Mouse (Mus musculus): ENCODE results near the gene Tmed8. TPM values are rescaled to one million over a fixed set of nuclear protein-coding genes. Genes with fewer than 3 reads are reported as not detected.

Gene Tmed8
- polyA plus RNA-seq, 1 experiment from 2014 or later = 4.9 TPM

GRCm38 (mm10) chr12:87148136-87148535, 52.1 kb downstream of the Tmed8 start:
- Histone ChIP-seq H3K27ac (ENCODE audit: low read depth, low read length) (peak overlapping the region; percentile 86), H3K36me3 (ENCODE audit: control insufficient read depth, insufficient read depth, low read length) (no peaks in the 10 kb centered on the region; the same call in 1 of the 2 replicates), H3K9me3 (ENCODE audit: control insufficient read depth, low read length) (peaks cover 2% of the 10 kb centered on the region; the same call in 1 of the 2 replicates), H3K4me3 (ENCODE audit: low read depth, low read length) (peak overlapping the region; percentile 86), H3K4me1 (replicated peaks; ENCODE audit: control insufficient read depth, insufficient read depth, low read length) (peaks cover 3% of the 10 kb centered on the region; the same call in 1 of the 2 replicates), H3K27me3 (ENCODE audit: control insufficient read depth, insufficient read depth, low read length) (no peaks in the 10 kb centered on the region), H3K4me2 (ENCODE audit: low read depth, low read length, severe bottlenecking) (peak overlapping the region; percentile 62), H3K9ac (ENCODE audit: low read length) (peak overlapping the region; percentile 63)
- DNase-seq (ENCODE audit: low spot score) (no peak), ATAC-seq (replicated peaks; ENCODE audit: low FRiP score) (no peak)
- 20% methylated on average over 15 of the region's 15 CpGs for WGBS

GRCm38 (mm10) chr12:87147395-87148089, 52.7 kb downstream of the Tmed8 start, which contains the start of gene Pomt2:
Pomt2 (minus strand) TSS chr12:87147968.
- Histone ChIP-seq H3K9me3 (ENCODE audit: control insufficient read depth, low read length) (peaks cover 2% of the 10 kb centered on the region; the same call in 1 of the 2 replicates), H3K4me1 (replicated peaks; ENCODE audit: control insufficient read depth, insufficient read depth, low read length) (peaks cover 3% of the 10 kb centered on the region; the same call in 1 of the 2 replicates), H3K4me3 (ENCODE audit: low read depth, low read length) (peak within 1 kb of the TSS; percentile 86), H3K4me2 (ENCODE audit: low read depth, low read length, severe bottlenecking) (peak within 1 kb of the TSS; percentile 62), H3K36me3 (ENCODE audit: control insufficient read depth, insufficient read depth, low read length) (no peaks in the 10 kb centered on the region; the same call in 1 of the 2 replicates), H3K9ac (ENCODE audit: low read length) (peak within 1 kb of the TSS; percentile 63), H3K27ac (ENCODE audit: low read depth, low read length) (peak within 1 kb of the TSS; percentile 86), H3K27me3 (ENCODE audit: control insufficient read depth, insufficient read depth, low read length) (no peaks in the 10 kb centered on the region)
- WGBS = 0% methylated on average over 61 of the region's 61 CpGs
- peak; percentile 97 for ATAC-seq (replicated peaks; ENCODE audit: low FRiP score)
- DNase-seq (ENCODE audit: low spot score) = peak; percentile 96

- Histone ChIP-seq H3K4me2 (ENCODE audit: low read depth, low read length, severe bottlenecking) (peak within 1 kb of the TSS; percentile 62), H3K36me3 (ENCODE audit: control insufficient read depth, insufficient read depth, low read length) (no peaks in the 10 kb centered on the region; the same call in 1 of the 2 replicates), H3K27ac (ENCODE audit: low read depth, low read length) (peak within 1 kb of the TSS; percentile 86), H3K4me1 (replicated peaks; ENCODE audit: control insufficient read depth, insufficient read depth, low read length) (peaks cover 3% of the 10 kb centered on the region; the same call in 1 of the 2 replicates), H3K9ac (ENCODE audit: low read length) (peak within 1 kb of the TSS; percentile 63), H3K9me3 (ENCODE audit: control insufficient read depth, low read length) (peaks cover 2% of the 10 kb centered on the region; the same call in 1 of the 2 replicates), H3K4me3 (ENCODE audit: low read depth, low read length) (peak within 1 kb of the TSS; percentile 86), H3K27me3 (ENCODE audit: control insufficient read depth, insufficient read depth, low read length) (no peaks in the 10 kb centered on the region)
- under 1% methylated on average over 27 of the region's 27 CpGs for WGBS
- ATAC-seq (replicated peaks; ENCODE audit: low FRiP score) (peak; percentile 89), DNase-seq (ENCODE audit: low spot score) (peak; percentile 93)
Observed at GRCm38 (mm10) chr12:87146966-87147365, 53.3 kb downstream of the Tmed8 start, which contains the start of gene Gstz1. Gstz1 (plus strand) TSS chr12:87147165.

- Histone ChIP-seq H3K36me3 (ENCODE audit: control insufficient read depth, insufficient read depth, low read length) (no peaks in the 10 kb centered on the region), H3K9ac (ENCODE audit: low read length) (no peak overlapping the region), H3K4me2 (ENCODE audit: low read depth, low read length, severe bottlenecking) (no peak overlapping the region), H3K9me3 (ENCODE audit: control insufficient read depth, low read length) (no peaks in the 10 kb centered on the region), H3K27ac (ENCODE audit: low read depth, low read length) (no peak overlapping the region), H3K4me1 (replicated peaks; ENCODE audit: control insufficient read depth, insufficient read depth, low read length) (no peaks in the 10 kb centered on the region), H3K4me3 (ENCODE audit: low read depth, low read length) (no peak overlapping the region), H3K27me3 (ENCODE audit: control insufficient read depth, insufficient read depth, low read length) (no peaks in the 10 kb centered on the region)
- DNase-seq (ENCODE audit: low spot score) (no peak), ATAC-seq (replicated peaks; ENCODE audit: low FRiP score) (no peak)
- WGBS = 73% methylated on average over 2 of the region's 2 CpGs
Observed at GRCm38 (mm10) chr12:87142156-87142555, 58.1 kb downstream of the Tmed8 start.

GRCm38 (mm10) chr12:87138768-87139167, 61.5 kb downstream of the Tmed8 start:
- H3K27ac ChIP-seq (ENCODE audit: low read depth, low read length) = no peak overlapping the region
- DNase-seq (ENCODE audit: low spot score) (no peak), ATAC-seq (replicated peaks; ENCODE audit: low FRiP score) (no peak)
- no peaks in the 10 kb centered on the region for H3K4me1 ChIP-seq (replicated peaks; ENCODE audit: control insufficient read depth, insufficient read depth, low read length)
- H3K36me3 ChIP-seq (ENCODE audit: control insufficient read depth, insufficient read depth, low read length) = no peaks in the 10 kb centered on the region
- no peak overlapping the region for H3K4me3 ChIP-seq (ENCODE audit: low read depth, low read length)
- no peaks in the 10 kb centered on the region for H3K27me3 ChIP-seq (ENCODE audit: control insufficient read depth, insufficient read depth, low read length)
- no peak overlapping the region for H3K9ac ChIP-seq (ENCODE audit: low read length)
- no peaks in the 10 kb centered on the region for H3K9me3 ChIP-seq (ENCODE audit: control insufficient read depth, low read length)
- no peak overlapping the region for H3K4me2 ChIP-seq (ENCODE audit: low read depth, low read length, severe bottlenecking)
- WGBS = 58% methylated on average over 2 of the region's 2 CpGs

GRCm38 (mm10) chr12:87138342-87138701, 61.9 kb downstream of the Tmed8 start:
- WGBS = 77% methylated on average over 2 of the region's 2 CpGs
- DNase-seq (ENCODE audit: low spot score) (no peak), ATAC-seq (replicated peaks; ENCODE audit: low FRiP score) (0 out of 2 replicates have a peak, but pooled peaks have one; percentile 39)
- Histone ChIP-seq H3K9me3 (ENCODE audit: control insufficient read depth, low read length) (no peaks in the 10 kb centered on the region), H3K4me2 (ENCODE audit: low read depth, low read length, severe bottlenecking) (no peak overlapping the region), H3K4me1 (replicated peaks; ENCODE audit: control insufficient read depth, insufficient read depth, low read length) (no peaks in the 10 kb centered on the region), H3K9ac (ENCODE audit: low read length) (no peak overlapping the region), H3K36me3 (ENCODE audit: control insufficient read depth, insufficient read depth, low read length) (no peaks in the 10 kb centered on the region), H3K27me3 (ENCODE audit: control insufficient read depth, insufficient read depth, low read length) (no peaks in the 10 kb centered on the region), H3K27ac (ENCODE audit: low read depth, low read length) (no peak overlapping the region), H3K4me3 (ENCODE audit: low read depth, low read length) (no peak overlapping the region)

GRCm38 (mm10) chr12:87137439-87138341, 62.6 kb downstream of the Tmed8 start:
- Histone ChIP-seq H3K9me3 (ENCODE audit: control insufficient read depth, low read length) (no peaks in the 10 kb centered on the region), H3K4me2 (ENCODE audit: low read depth, low read length, severe bottlenecking) (no peak overlapping the region), H3K9ac (ENCODE audit: low read length) (no peak overlapping the region), H3K27ac (ENCODE audit: low read depth, low read length) (peak overlapping the region; percentile 9; the same call in 1 of the 2 replicates), H3K4me3 (ENCODE audit: low read depth, low read length) (no peak overlapping the region), H3K4me1 (replicated peaks; ENCODE audit: control insufficient read depth, insufficient read depth, low read length) (no peaks in the 10 kb centered on the region), H3K27me3 (ENCODE audit: control insufficient read depth, insufficient read depth, low read length) (no peaks in the 10 kb centered on the region), H3K36me3 (ENCODE audit: control insufficient read depth, insufficient read depth, low read length) (no peaks in the 10 kb centered on the region)
- DNase-seq (ENCODE audit: low spot score) (no peak), ATAC-seq (replicated peaks; ENCODE audit: low FRiP score) (peak; percentile 75)
- 70% methylated on average over 15 of the region's 15 CpGs for WGBS

GRCm38 (mm10) chr12:87132784-87133183, 67.5 kb downstream of the Tmed8 start:
- Histone ChIP-seq H3K4me3 (ENCODE audit: low read depth, low read length) (no peak overlapping the region), H3K9ac (ENCODE audit: low read length) (no peak overlapping the region), H3K27me3 (ENCODE audit: control insufficient read depth, insufficient read depth, low read length) (no peaks in the 10 kb centered on the region), H3K4me1 (replicated peaks; ENCODE audit: control insufficient read depth, insufficient read depth, low read length) (no peaks in the 10 kb centered on the region), H3K36me3 (ENCODE audit: control insufficient read depth, insufficient read depth, low read length) (no peaks in the 10 kb centered on the region), H3K27ac (ENCODE audit: low read depth, low read length) (no peak overlapping the region), H3K4me2 (ENCODE audit: low read depth, low read length, severe bottlenecking) (no peak overlapping the region), H3K9me3 (ENCODE audit: control insufficient read depth, low read length) (no peaks in the 10 kb centered on the region)
- no peak for DNase-seq (ENCODE audit: low spot score)
- WGBS = 88% methylated on average over 9 of the region's 9 CpGs
- no peak for ATAC-seq (replicated peaks; ENCODE audit: low FRiP score)
